Mouse (Mus musculus) embryonic facial prominence, embryonic 14.5 days (tissue): ENCODE data around the gene Psmg3. TPM values are rescaled to one million over a fixed set of nuclear protein-coding genes. Genes with fewer than 3 reads are reported as not detected.

Source experiments
- ATAC-seq: fragments of 200-750 bp; cut with Nextera tagmentation; 2 replicates; pipeline ENCODE4 v1.8.0; 2017; ENCODE audit warnings: low read depth, moderate number of reproducible peaks, moderate TSS enrichment
- DNase-seq: peaks from one replicate; pipeline ENCODE4 v3.0.0-alpha.2; 2015; ENCODE audit warnings: low spot score
- H3K27ac ChIP-seq: fragments of 300-500 bp; sonication (generic); replicated peaks from 2 replicates; pipeline ENCODE4 v1.5.1; 2014; ENCODE audit warnings: low read depth, mild to moderate bottlenecking, low read length, moderate library complexity
- H3K27me3 ChIP-seq: fragments of 300-500 bp; sonication (generic); replicated peaks from 2 replicates; pipeline ENCODE4 v1.6.1; 2014; ENCODE audit warnings: low read length; ENCODE audit not compliant: control insufficient read depth, insufficient read depth
- H3K36me3 ChIP-seq: fragments of 300-500 bp; sonication (generic); 2 replicates; pipeline ENCODE4 v1.6.1; 2014; ENCODE audit warnings: low read length, mixed read lengths; ENCODE audit not compliant: control insufficient read depth, insufficient read depth
- H3K4me1 ChIP-seq: fragments of 300-500 bp; sonication (generic); 2 replicates; pipeline ENCODE4 v1.6.1; 2014; ENCODE audit warnings: antibody characterized with exemption, low read length; ENCODE audit not compliant: control insufficient read depth, insufficient read depth
- H3K4me2 ChIP-seq: fragments of 300-500 bp; sonication (generic); 2 replicates; pipeline ENCODE4 v1.6.1; 2014; ENCODE audit warnings: low read depth, mild to moderate bottlenecking, low read length, moderate library complexity, mixed read lengths
- H3K4me3 ChIP-seq: fragments of 300-500 bp; sonication (generic); 2 replicates; pipeline ENCODE4 v1.5.1; 2014; ENCODE audit warnings: low read depth, mild to moderate bottlenecking, low read length
- H3K9ac ChIP-seq: fragments of 300-500 bp; sonication (generic); 2 replicates; pipeline ENCODE4 v1.6.1; 2014; ENCODE audit warnings: low read depth, mild to moderate bottlenecking, low read length, moderate library complexity, mixed read lengths
- H3K9me3 ChIP-seq: fragments of 300-500 bp; sonication (generic); 2 replicates; pipeline ENCODE4 v1.6.1; 2016; ENCODE audit warnings: low read length; ENCODE audit not compliant: control insufficient read depth
- WGBS: fragments of 180-500 bp; shearing (Covaris S2); extraction: QIAGEN DNeasy Blood & Tissue Kit; methylation state at CpG from one replicate; pipeline ENCODE4 v1.1.7; 2014; 5-methylcytosine and 5-hydroxymethylcytosine counted together
- polyA plus RNA-seq: library from polyadenylated mRNA; unstranded; fragments of >200 nt; fragmentation: Nextera tagmentation; extraction: Ambion mirVana; gene quantifications from 2 replicates; pipeline ENCODE4 v1.2.1, GENCODE M21; 2014

Gene Psmg3
- polyA plus RNA-seq, 1 experiment from 2014 or later, result 61.8 TPM

- no peak overlapping the region for H3K4me3 ChIP-seq
- DNase-seq, result no peak
- H3K4me2 ChIP-seq, result no peak overlapping the region
- no peak overlapping the region for H3K9ac ChIP-seq
- H3K4me1 ChIP-seq, result no peaks in the 10 kb centered on the region
- H3K36me3 ChIP-seq, result no peaks in the 10 kb centered on the region
- H3K9me3 ChIP-seq, result no peaks in the 10 kb centered on the region
- H3K27me3 ChIP-seq, result peaks cover 24% of the 10 kb centered on the region
- no peak overlapping the region for H3K27ac ChIP-seq
- 63% methylated on average over 20 of the region's 20 CpGs for WGBS
- no peak for ATAC-seq
These were observed 14.1 kb downstream of the Psmg3 start for GRCm38 (mm10) chr5:139812398-139813125.

- H3K4me1 ChIP-seq, result no peaks in the 10 kb centered on the region
- no peak for DNase-seq
- H3K9me3 ChIP-seq, result no peaks in the 10 kb centered on the region
- no peak overlapping the region for H3K4me2 ChIP-seq
- no peaks in the 10 kb centered on the region for H3K36me3 ChIP-seq
- peaks cover 24% of the 10 kb centered on the region for H3K27me3 ChIP-seq
- H3K9ac ChIP-seq, result no peak overlapping the region
- no peak overlapping the region for H3K27ac ChIP-seq
- 74% methylated on average over 15 of the region's 15 CpGs for WGBS
- ATAC-seq, result no peak
- H3K4me3 ChIP-seq, result no peak overlapping the region
These were observed 14.8 kb downstream of the Psmg3 start for GRCm38 (mm10) chr5:139811677-139812397.

GRCm38 (mm10) chr5:139809397-139809796 lies 17.3 kb downstream of the Psmg3 start:
- Histone ChIP-seq H3K9ac (no peak overlapping the region), H3K27me3 (peaks cover 20% of the 10 kb centered on the region), H3K27ac (no peak overlapping the region), H3K4me3 (no peak overlapping the region), H3K4me2 (no peak overlapping the region), H3K4me1 (no peaks in the 10 kb centered on the region), H3K36me3 (no peaks in the 10 kb centered on the region), H3K9me3 (no peaks in the 10 kb centered on the region)
- ATAC-seq (no peak), DNase-seq (no peak)
- WGBS, result 67% methylated on average over 4 of the region's 4 CpGs

GRCm38 (mm10) chr5:139805924-139806323 lies 20.8 kb downstream of the Psmg3 start:
- ATAC-seq (no peak), DNase-seq (no peak)
- H3K36me3 ChIP-seq, result peaks cover 3% of the 10 kb centered on the region; the same call in 1 of the 2 replicates
- no peaks in the 10 kb centered on the region for H3K9me3 ChIP-seq
- H3K4me1 ChIP-seq, result no peaks in the 10 kb centered on the region; the same call in 1 of the 2 replicates
- H3K27ac ChIP-seq, result no peak overlapping the region
- H3K27me3 ChIP-seq, result no peaks in the 10 kb centered on the region
- 86% methylated on average over 8 of the region's 8 CpGs for WGBS
- no peak overlapping the region for H3K4me2 ChIP-seq
- H3K9ac ChIP-seq, result no peak overlapping the region
- H3K4me3 ChIP-seq, result no peak overlapping the region

GRCm38 (mm10) chr5:139804573-139805111 lies 22.0 kb downstream of the Psmg3 start:
- 90% methylated on average over 11 of the region's 11 CpGs for WGBS
- no peak for DNase-seq
- no peaks in the 10 kb centered on the region for H3K9me3 ChIP-seq
- H3K27me3 ChIP-seq, result no peaks in the 10 kb centered on the region
- no peaks in the 10 kb centered on the region; the same call in 1 of the 2 replicates for H3K4me1 ChIP-seq
- H3K36me3 ChIP-seq, result peaks cover 16% of the 10 kb centered on the region
- ATAC-seq, result no peak
- no peak overlapping the region for H3K27ac ChIP-seq
- no peak overlapping the region for H3K4me3 ChIP-seq
- no peak overlapping the region for H3K4me2 ChIP-seq
- H3K9ac ChIP-seq, result no peak overlapping the region

- WGBS, result 14% methylated on average over 6 of the region's 6 CpGs
- Histone ChIP-seq H3K9ac (no peak overlapping the region), H3K4me1 (no peaks in the 10 kb centered on the region; the same call in 1 of the 2 replicates), H3K4me2 (no peak overlapping the region; the same call in 1 of the 2 replicates), H3K27ac (no peak overlapping the region), H3K36me3 (peaks cover 17% of the 10 kb centered on the region), H3K4me3 (no peak overlapping the region), H3K9me3 (no peaks in the 10 kb centered on the region), H3K27me3 (no peaks in the 10 kb centered on the region)
- ATAC-seq (0 out of 2 replicates have a peak, but pooled peaks have one; percentile 10), DNase-seq (no peak)
These were observed 22.6 kb downstream of the Psmg3 start for GRCm38 (mm10) chr5:139804107-139804551.

GRCm38 (mm10) chr5:139803601-139804102 lies 23.0 kb downstream of the Psmg3 start:
- no peak overlapping the region for H3K27ac ChIP-seq
- H3K4me1 ChIP-seq, result no peaks in the 10 kb centered on the region; the same call in 1 of the 2 replicates
- DNase-seq (peak; percentile 79), ATAC-seq (peak; percentile 74)
- WGBS, result 8% methylated on average over 12 of the region's 12 CpGs
- no peaks in the 10 kb centered on the region for H3K9me3 ChIP-seq
- no peaks in the 10 kb centered on the region for H3K27me3 ChIP-seq
- H3K36me3 ChIP-seq, result peaks cover 17% of the 10 kb centered on the region
- peak overlapping the region; percentile 28 for H3K4me2 ChIP-seq
- H3K9ac ChIP-seq, result peak overlapping the region; percentile 16; the same call in 1 of the 2 replicates
- H3K4me3 ChIP-seq, result no peak overlapping the region

- Histone ChIP-seq H3K36me3 (peaks cover 17% of the 10 kb centered on the region), H3K9me3 (no peaks in the 10 kb centered on the region), H3K27me3 (no peaks in the 10 kb centered on the region), H3K27ac (no peak overlapping the region; the same call in 1 of the 2 replicates), H3K9ac (no peak overlapping the region), H3K4me3 (no peak overlapping the region), H3K4me2 (no peak overlapping the region), H3K4me1 (peaks cover 4% of the 10 kb centered on the region)
- 66% methylated on average over 8 of the region's 8 CpGs for WGBS
- ATAC-seq, result no peak
- DNase-seq, result no peak
These were observed 23.5 kb downstream of the Psmg3 start for GRCm38 (mm10) chr5:139803165-139803564.
